ENCODE assay signal across 14 mouse cellular contexts in the genomic region with DNA sequence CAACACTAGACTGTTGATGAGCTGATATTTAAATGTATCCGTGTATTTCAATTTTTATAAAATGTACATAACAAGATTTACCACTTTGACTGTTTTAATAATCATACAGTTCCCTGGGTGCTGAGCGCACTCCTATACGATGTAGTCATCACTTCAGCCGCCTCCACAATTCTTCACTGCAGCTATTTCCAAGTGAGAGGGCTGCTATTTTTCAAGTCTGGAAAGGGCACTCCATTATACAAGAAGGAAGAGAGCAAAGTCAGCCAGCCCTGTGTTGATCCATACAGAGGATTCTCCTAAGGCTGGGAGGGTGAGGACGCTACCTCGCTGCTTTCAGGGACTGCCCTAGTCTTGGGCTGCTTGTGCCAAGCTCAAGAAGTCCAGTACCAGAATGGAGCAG. TPM values are rescaled to one million over a fixed set of nuclear protein-coding genes. Genes with fewer than 3 reads are reported as not detected.
DNase-seq lines count a peak whose midpoint lies in the region; ATAC-seq and TF ChIP-seq lines count a peak whose summit lies in the region.
"Had no signal": no experiment of that assay in that cellular context is flagged by ENCODE, and none has a peak within 500 bp of the region (broad histone marks: within the 10 kb centered on the region; RNA-seq: fewer than 3 reads in every experiment).

No protein-coding gene starts in this region.

- no peak for TF ChIP-seq CTCF in gastrocnemius, adult 2 months (IDR thresholded peaks at IDR 0.05)
- no peak for TF ChIP-seq CTCF in lung, postnatal 0 days (IDR thresholded peaks at IDR 0.05)

- H3K4me1 ChIP-seq in lung, postnatal 0 days (ENCODE audit: insufficient read depth, low read depth, low read length) = peaks cover 14% of the 10 kb centered on the region
- H3K4me1 ChIP-seq in kidney, embryonic 14.5 days (ENCODE audit: control insufficient read depth, insufficient read depth, low read length) = peaks cover 25% of the 10 kb centered on the region

- no peaks in the 10 kb centered on the region for H3K36me3 ChIP-seq in lung, postnatal 0 days (ENCODE audit: insufficient read depth, low read length)
- no peaks in the 10 kb centered on the region for H3K36me3 ChIP-seq in kidney, embryonic 14.5 days (ENCODE audit: control insufficient read depth, insufficient read depth, low read length)
- H3K36me3 ChIP-seq: forebrain, embryonic 15.5 days had no signal

- H3K9ac ChIP-seq in lung, postnatal 0 days (replicated peaks; ENCODE audit: low read depth) = no peak overlapping the region
- no peak overlapping the region for H3K9ac ChIP-seq in kidney, embryonic 14.5 days (ENCODE audit: low read depth, low read length)
- H3K9ac ChIP-seq: forebrain, embryonic 15.5 days had no signal

- no peak overlapping the region for H3K4me2 ChIP-seq in lung, postnatal 0 days (replicated peaks; ENCODE audit: low read depth, low read length)
- no peak overlapping the region for H3K4me2 ChIP-seq in kidney, embryonic 14.5 days (replicated peaks; ENCODE audit: low read depth, low read length)
- H3K4me2 ChIP-seq: forebrain, embryonic 15.5 days had no signal

- no peaks in the 10 kb centered on the region for H3K9me3 ChIP-seq in lung, postnatal 0 days (ENCODE audit: low read length)
- no peaks in the 10 kb centered on the region for H3K9me3 ChIP-seq in kidney, embryonic 14.5 days (ENCODE audit: control insufficient read depth, low read length)
- H3K9me3 ChIP-seq: forebrain, embryonic 15.5 days had no signal

- no peak overlapping the region for H3K4me3 ChIP-seq in gastrocnemius, adult 2 months
- H3K4me3 ChIP-seq in lung, postnatal 0 days (ENCODE audit: low read depth, low read length) = no peak overlapping the region
- no peak overlapping the region for H3K4me3 ChIP-seq in kidney, embryonic 14.5 days (ENCODE audit: low read length)
- H3K4me3 ChIP-seq: forebrain, embryonic 15.5 days had no signal

- ATAC-seq in lung, postnatal 0 days = peak; percentile 55
- ATAC-seq in kidney, embryonic 14.5 days (ENCODE audit: low FRiP score, low TSS enrichment) = no peak
- ATAC-seq: forebrain, embryonic 15.5 days had no signal

- peak overlapping the region; percentile 92 for H3K27ac ChIP-seq in gastrocnemius, adult 2 months
- peak overlapping the region; percentile 73 for H3K27ac ChIP-seq in lung, postnatal 0 days (ENCODE audit: low read length)
- H3K27ac ChIP-seq in kidney, embryonic 14.5 days (ENCODE audit: low read depth, low read length) = no peak overlapping the region
- H3K27ac ChIP-seq: forebrain, embryonic 15.5 days had no signal

- H3K27me3 ChIP-seq in lung, postnatal 0 days (replicated peaks; ENCODE audit: insufficient read depth, low read length) = no peaks in the 10 kb centered on the region
- H3K27me3 ChIP-seq in kidney, embryonic 14.5 days (ENCODE audit: control insufficient read depth, insufficient read depth, low read length) = no peaks in the 10 kb centered on the region
- H3K27me3 ChIP-seq: forebrain, embryonic 15.5 days had no signal

- intact Hi-C loops in gastrocnemius, adult 2 months (cut with DNase I) = no loop called here
- intact Hi-C loops in left cerebral cortex, postnatal 14 days (cut with DNase I) = no loop called here

- WGBS in lung, postnatal 0 days = 75% methylated on average over 6 of the region's 6 CpGs
- 86% methylated on average over 6 of the region's 6 CpGs for WGBS in kidney, embryonic 14.5 days

- TF ChIP-seq EP300 in lung, postnatal 0 days (IDR thresholded peaks at IDR 0.05) = peak; percentile 43; the same call in 1 of the 2 replicates

- no peak for DNase-seq in gastrocnemius, adult 2 months
- no peak for DNase-seq in gastrocnemius, postnatal 25 days
- DNase-seq in lung, postnatal 0 days (ENCODE audit: low spot score) = peak; percentile 56
- DNase-seq in lung, postnatal 14 days = no peak
- peak; percentile 65 to 78 for DNase-seq in left cerebral cortex, postnatal 14 days (ENCODE audit: low spot score in 2 of 2)
- DNase-seq in telencephalon, adult 2 months (ENCODE audit: low read depth, low spot score) = peak; percentile 77
- DNase-seq in adipocyte (ENCODE audit: low spot score) = no peak
- DNase-seq: B cell, adult 2 months; cerebellum, adult 18-20 months; lung, adult 18-20 months; spleen, adult 18-20 months; thymus, adult 18-20 months had no signal

RNA-seq across cellular contexts. Expression of gene Chd2, which starts 45.1 kb away (rescaled TPM):
- total RNA-seq in gastrocnemius, adult 2 months (2021) = 10 to 100 TPM; 40.7 to 48.4 TPM
- total RNA-seq in gastrocnemius, postnatal 25 days (2021) = 10 to 100 TPM; 30.2 to 38.4 TPM
- polyA plus RNA-seq in lung, postnatal 0 days (2015; fragmentation: Nextera tagmentation; extraction: Ambion mirVana) = 38.0 and 39.9 TPM in 2 replicates
- 10 to 100 TPM; 39.0 to 43.9 TPM for total RNA-seq in left cerebral cortex, postnatal 14 days (2021)
- polyA plus RNA-seq in kidney, embryonic 14.5 days (2014; fragmentation: Nextera tagmentation; extraction: Ambion mirVana) = 43.7 and 70.9 TPM in 2 replicates

Comparison
In these comparisons a context has a peak if more than half of its experiments do, and no peak if none do; other contexts are left out.
1. DNase-seq: peak in lung, postnatal 0 days (single experiment), left cerebral cortex, postnatal 14 days (2 of 2) and telencephalon, adult 2 months (single experiment); none in gastrocnemius, adult 2 months (single experiment), gastrocnemius, postnatal 25 days (single experiment), lung, postnatal 14 days (single experiment) and adipocyte (single experiment).